Mouse (Mus musculus) cerebellum, postnatal 4 days (tissue): ENCODE data around the gene Srgap3.

Source experiments
- DNase-seq, 2 experiments: peaks; one replicate each; pipeline ENCODE4 v3.0.0; 2022; ENCODE audit warnings: low spot score in 2 of 2, mixed read lengths in 1 of 2

Gene Srgap3

GRCm38 (mm10) chr6:112950205-112951110, 3.4 kb upstream of the Srgap3 start:
- no peak for DNase-seq

DNA sequence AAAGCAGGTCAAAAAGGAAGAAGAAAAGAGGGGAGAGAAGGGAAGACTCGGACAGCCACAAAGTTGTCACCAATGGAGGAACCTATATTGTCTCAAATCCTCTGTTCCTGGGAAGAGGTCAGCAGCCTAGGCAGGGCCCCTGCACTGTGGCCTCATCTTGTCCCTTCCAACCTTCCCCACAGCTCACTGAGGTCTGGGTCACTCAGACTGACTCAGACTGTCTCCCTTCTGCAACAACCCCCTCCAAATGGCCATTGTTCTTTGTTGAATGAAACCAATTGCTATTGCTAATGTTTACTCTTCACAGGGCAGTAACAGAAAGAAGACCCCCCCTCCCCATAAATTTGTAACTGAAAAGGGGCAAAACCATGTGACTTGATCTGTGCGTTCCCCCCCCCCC, 2.2 kb upstream of the Srgap3 start:
- DNase-seq: no peak

DNA sequence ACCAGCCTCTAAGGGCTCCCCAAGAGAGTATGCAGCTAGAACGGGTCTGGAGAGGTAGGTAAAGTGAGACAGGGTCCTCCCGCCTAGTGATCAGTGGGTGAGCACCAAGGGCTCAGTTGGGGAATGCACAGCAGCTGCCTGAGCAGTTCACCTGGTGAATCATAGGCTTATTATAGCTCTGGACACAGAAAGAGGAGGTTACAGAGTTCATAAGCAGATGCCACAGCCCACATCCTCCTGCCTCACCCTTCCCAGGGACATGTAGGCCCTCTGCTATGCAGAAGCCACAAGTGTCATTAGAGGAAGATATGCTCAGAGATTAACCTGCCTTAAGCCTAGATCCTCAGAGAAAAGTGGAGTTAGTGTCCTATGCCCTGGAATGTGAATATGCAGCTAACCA, 1.4 kb upstream of the Srgap3 start:
- no peak for DNase-seq

- DNase-seq: peak in 1 of 2 experiments; percentile 24
Observed at GRCm38 (mm10) chr6:112946021-112946811, 850 bp downstream of the Srgap3 start.

DNA sequence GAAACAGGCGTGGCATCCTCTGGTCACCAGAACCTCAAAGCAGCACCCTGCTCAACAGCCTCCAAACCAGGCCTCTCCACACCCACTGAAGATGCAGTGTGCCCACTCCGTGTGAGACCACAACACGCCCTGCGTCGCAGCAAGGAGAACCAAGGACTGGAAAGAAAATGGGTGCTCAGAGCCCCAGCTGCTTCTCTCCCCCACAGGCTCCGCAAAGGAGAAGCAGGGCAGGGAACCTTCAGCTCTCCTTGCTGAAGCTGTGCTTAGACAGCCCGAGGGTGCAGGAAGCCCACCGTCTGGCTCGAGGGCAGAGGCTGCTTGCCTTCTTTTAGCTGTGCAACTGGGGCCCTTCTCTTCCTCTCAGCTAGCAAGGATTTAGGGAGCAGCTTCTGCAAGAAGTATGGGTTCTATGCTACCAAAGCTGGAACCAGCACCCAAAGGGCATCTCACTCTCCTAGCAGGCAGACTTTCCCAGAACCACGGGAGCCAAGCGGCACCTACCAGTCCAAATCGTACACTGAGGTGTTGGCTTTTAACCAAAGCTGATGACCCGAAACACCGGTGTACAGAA, 1.8 kb downstream of the Srgap3 start:
- peak in 1 of 2 experiments; percentile 29 for DNase-seq

- peak in 1 of 2 experiments; percentile 29 for DNase-seq
Observed at GRCm38 (mm10) chr6:112943596-112944245, 3.3 kb downstream of the Srgap3 start.

DNA sequence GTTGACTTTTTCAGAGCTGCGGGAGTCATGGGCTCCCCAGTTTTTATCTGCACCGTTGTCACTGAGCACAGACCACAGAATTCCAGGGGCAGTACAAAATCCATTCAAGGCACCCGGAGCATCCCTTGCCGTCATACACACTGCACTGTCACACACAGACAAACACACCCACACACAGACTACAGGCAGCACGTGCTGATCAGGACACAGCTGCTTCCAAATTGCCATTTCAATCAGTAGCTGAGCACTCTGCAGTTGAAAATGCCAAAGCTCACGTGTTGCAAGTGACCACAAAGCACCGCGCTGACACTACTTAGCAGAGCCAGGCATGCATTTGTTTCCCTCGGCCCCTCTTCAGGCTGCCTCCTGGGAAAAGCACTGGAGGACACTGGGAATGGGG, 7.8 kb downstream of the Srgap3 start:
- no peak for DNase-seq

DNA sequence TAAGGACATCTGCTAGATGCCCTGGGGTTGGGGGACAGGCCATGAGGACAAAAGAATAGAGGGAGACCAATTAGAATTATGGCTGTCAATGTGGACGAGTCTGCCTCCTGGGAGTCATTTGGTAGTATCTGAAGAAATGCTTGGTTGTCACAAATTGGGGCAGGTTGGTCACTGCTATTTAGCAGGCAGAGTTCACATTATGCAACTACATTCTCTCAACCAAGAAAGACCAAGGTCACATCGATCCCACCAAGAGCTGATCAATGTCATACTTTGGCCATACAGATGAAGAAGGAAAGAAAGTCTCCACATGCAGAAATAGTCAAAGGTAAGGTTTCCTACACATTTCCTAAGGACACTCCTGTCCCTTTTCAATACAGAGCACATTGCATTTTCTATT, 9.3 kb downstream of the Srgap3 start:
- DNase-seq: no peak

- DNase-seq: no peak
Observed at GRCm38 (mm10) chr6:112934501-112934900, 12.6 kb downstream of the Srgap3 start.

- DNase-seq: no peak
Observed at GRCm38 (mm10) chr6:112932611-112933010, 14.5 kb downstream of the Srgap3 start.

GRCm38 (mm10) chr6:112930011-112930451, 17.0 kb downstream of the Srgap3 start:
- no peak for DNase-seq

GRCm38 (mm10) chr6:112929291-112929984, 17.6 kb downstream of the Srgap3 start:
- no peak for DNase-seq

DNA sequence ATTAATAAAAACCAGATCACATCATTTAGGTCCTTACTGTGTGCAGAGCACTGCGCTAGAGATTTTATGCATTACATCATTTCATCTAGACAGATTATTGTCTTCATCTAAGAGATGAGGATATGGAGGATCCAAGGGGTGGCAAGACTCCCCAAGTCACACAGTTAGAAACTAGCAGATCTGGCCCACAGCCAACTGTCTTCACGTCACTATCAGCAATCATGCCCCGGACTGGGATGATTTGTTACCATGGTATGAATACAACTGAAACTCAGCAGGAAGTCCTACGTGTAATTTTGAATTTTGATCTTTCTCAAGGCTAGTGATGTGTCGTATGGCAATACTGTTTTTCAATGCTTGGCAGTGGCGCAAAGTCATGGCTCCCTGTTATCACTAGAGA, 18.2 kb downstream of the Srgap3 start:
- no peak for DNase-seq

DNA sequence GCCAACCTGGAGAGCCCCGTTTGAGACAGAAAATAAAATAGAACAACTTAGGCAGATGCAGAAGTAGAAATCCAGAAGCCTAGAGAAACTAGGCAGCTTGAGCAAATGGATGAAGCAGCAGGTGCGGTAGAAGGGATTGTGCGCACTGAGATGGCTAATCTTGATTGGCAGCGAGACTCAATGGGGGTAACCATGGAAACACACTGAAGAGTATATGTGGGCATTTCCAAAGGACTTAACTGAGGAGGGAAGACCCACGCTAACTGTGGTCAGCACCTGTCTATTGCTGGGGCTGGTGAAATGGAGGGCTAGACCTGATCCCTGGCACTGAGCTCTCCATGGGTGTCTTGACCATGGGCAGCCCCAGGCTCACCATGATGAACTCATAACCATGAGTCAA, 19.7 kb downstream of the Srgap3 start:
- no peak for DNase-seq

GRCm38 (mm10) chr6:112926011-112926410, 21.1 kb downstream of the Srgap3 start:
- DNase-seq: no peak

DNA sequence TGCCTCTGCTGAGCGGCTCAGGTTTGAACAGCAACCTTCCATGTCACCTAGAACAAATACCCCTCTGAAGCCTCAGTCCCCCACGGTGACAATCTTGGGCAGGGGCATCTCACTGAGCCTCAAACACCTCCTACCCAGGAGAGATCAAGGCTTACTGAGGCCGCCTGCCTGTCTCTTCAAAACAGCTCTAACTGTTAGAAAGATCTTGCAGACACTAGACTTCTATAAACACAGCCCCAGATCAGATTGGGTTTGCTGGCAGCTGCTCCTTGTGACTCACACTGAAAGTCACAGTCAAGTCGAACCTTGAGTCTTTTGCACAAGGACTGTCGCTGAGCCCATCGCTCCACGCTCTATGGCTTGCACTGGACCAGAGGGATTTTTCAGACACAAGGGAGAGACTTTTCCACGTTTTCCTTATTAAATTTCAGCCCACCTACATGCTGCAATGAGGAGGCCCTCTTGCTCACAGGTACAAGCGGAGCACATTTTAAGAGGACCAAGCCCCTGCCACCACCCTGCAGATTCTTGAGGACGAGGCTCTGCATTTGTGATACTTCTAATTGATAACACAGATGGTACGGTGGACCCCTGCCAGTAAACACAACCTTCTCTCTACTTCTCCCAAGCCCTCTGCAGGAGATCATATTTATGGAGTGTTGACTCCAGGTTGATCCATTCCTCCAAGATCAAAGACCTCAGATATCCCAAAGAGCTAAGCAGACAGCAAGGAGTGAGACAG, 21.7 kb downstream of the Srgap3 start:
- no peak for DNase-seq

DNA sequence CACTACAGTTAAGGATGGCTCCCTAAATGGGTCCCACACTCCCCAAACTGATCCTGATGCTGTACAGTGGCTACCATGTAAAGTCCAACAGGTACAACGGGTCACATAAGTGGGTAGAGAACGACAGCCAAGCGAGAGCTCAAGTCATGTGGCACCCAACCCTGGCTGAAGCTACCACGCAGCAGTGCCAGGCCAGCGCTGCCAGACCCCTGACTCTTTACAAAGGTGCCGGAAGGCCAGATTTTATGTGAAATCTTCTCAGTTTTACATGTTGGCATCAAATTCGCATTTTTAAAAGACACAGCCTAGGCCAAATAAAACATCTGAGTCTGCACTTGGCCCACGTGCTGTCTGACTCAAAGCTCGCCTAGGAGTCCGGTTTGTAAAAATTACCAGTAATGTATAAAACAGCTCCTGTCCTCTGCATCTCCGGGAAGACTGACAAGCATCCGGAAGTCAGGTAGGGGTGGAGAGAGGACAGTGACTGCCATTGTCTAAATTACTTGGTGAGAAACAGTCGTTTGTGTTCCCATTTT, 22.4 kb downstream of the Srgap3 start:
- no peak for DNase-seq

DNA sequence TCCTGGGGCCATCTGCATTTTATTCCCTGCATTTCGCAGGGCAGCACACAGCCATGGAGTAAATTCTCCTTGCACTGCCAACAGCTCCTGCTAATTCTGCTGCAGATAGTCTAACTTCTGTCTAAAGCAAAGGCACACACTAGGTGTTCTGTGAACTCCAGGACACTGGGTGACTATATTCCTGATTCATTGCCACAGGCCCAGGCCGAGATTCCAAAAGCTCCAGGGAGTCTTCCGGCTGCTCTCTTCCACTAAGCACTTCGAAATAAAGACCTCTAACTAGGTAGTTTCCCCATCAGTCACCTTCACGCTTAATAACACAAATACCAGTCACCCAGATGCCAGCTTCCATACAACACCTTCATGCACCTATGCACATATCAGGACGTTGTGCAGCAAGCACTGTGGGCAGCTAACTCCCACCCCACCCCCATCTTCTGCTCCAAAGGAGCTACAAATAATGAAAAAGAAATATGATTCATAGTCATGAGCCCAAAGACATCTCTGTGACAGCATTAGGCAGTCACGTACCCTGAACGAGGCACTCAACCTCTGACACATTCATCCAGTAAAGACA, 26.4 kb downstream of the Srgap3 start:
- no peak for DNase-seq

DNA sequence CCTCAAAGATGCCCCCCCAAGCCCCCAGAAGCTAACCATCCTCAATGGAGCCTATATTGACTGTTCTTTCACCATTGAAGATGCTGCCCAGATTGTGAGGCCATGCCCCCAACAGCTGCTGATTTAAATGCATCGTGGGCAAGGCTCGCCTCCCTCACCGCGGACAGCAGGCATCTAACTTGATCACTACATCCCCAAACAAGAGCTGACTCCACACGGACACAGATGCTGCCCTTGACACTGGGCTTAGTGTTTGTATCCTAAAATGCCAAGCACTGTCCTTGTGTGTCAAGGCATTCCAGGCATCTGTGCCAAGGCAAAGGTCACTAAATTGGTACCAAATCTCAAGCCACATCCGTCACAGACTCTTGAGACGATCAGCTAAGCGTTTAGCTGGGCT, 29.3 kb downstream of the Srgap3 start:
- no peak for DNase-seq

DNA sequence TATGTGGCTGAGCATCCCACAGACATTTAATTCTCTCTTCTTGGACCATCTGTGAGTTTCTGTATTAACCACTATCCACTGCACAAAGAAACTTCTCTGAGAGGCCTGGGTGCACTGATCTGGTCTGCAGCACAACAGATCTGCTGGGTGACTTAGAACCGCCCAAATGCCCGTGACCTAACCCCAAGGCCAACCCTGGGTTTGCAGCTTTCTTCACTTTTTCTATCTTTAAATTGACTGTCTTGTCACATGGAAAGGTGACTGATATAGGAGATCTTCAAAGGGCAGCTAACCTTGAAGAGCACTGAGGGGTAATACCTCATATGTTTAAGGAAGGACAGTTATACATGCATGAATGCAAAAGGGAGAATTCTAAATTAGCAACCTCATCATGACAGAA, 30.8 kb downstream of the Srgap3 start:
- no peak for DNase-seq
